Mouse (Mus musculus): ENCODE data around the gene Cmtm6.

The Cmtm6 gene

GRCm38 (mm10) chr9:114797329-114798004 is 66.6 kb downstream of the Cmtm6 start:
- DNase-seq (ENCODE audit: low spot score in 2 of 2): peak; percentile 77 to 90

GRCm38 (mm10) chr9:114798845-114799244 is 67.9 kb downstream of the Cmtm6 start:
- no peak for DNase-seq (ENCODE audit: low spot score in 2 of 2)
